In the genomic region with DNA sequence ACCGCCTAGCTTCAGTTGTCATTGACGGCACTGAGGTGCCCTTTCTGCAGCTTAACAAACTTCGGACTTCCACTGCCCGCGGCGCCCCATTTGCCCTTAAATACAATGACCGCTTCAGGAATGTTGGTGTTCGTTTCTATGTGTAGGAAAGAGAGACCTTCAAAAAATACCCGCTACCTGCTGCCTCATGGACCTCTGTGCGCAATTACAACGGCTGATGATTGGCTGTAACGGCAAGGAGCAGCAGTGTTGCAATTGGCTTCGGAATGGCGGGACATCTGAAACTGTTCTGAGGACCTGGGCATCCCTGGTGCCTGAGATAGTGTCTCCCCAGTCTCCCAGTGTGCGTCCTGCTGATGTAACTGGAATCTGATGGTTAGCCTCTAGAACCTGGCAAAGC, we compare ENCODE assay signal across 7 mouse cellular contexts. TPM values are rescaled to one million over a fixed set of nuclear protein-coding genes. Genes with fewer than 3 reads are reported as not detected.
DNase-seq lines count a peak whose midpoint lies in the region; ATAC-seq and TF ChIP-seq lines count a peak whose summit lies in the region.

No protein-coding gene starts in this region.

- no peaks in the 10 kb centered on the region for H3K9me3 ChIP-seq in E14TG2a.4 (ENCODE audit: low read length)
- no peaks in the 10 kb centered on the region for H3K9me3 ChIP-seq in forebrain, embryonic 11.5 days (ENCODE audit: control insufficient read depth, low read length)
- H3K9me3 ChIP-seq in hindbrain, embryonic 16.5 days (ENCODE audit: control insufficient read depth, low read length), result no peaks in the 10 kb centered on the region
- no peaks in the 10 kb centered on the region for H3K9me3 ChIP-seq in midbrain, embryonic 10.5 days (replicated peaks)

- intact Hi-C loops in left cerebral cortex, postnatal 4 days (cut with DNase I), result no loop called here

- peak; percentile 21 for ATAC-seq in Patski
- peak; percentile 37; the same call in 1 of the 2 replicates for ATAC-seq in forebrain, embryonic 11.5 days (replicated peaks; ENCODE audit: low FRiP score)
- ATAC-seq in hindbrain, embryonic 16.5 days, result peak; percentile 87

- peak overlapping the region; percentile 96 for H3K4me2 ChIP-seq in forebrain, embryonic 11.5 days (ENCODE audit: low read depth, low read length, severe bottlenecking)
- peak overlapping the region; percentile 87 for H3K4me2 ChIP-seq in hindbrain, embryonic 16.5 days (ENCODE audit: low read length)

- H3K9ac ChIP-seq in forebrain, embryonic 11.5 days (ENCODE audit: low read length), result peak overlapping the region; percentile 32; the same call in 1 of the 2 replicates
- peak overlapping the region; percentile 89 for H3K9ac ChIP-seq in hindbrain, embryonic 16.5 days (ENCODE audit: low read depth, low read length)

- CTCF ChIA-PET in Patski (lab: Charles Lee), result no interaction called here

- POLR2A ChIA-PET in Patski (lab: Charles Lee), result interaction anchor here (1.0 kb wide), 1 partner anchor 26 kb away, joined by 3 read pairs; the partner anchor contains the start of gene Zfp689

- H3K4me1 ChIP-seq in E14TG2a.4 (replicated peaks; ENCODE audit: low read depth, low read length), result peaks cover 57% of the 10 kb centered on the region
- 0 out of 2 replicates have a peak, but pooled peaks cover 5% of the 10 kb centered on the region for H3K4me1 ChIP-seq in forebrain, embryonic 11.5 days (replicated peaks; ENCODE audit: control insufficient read depth, insufficient read depth, low read length)
- peaks cover 11% of the 10 kb centered on the region for H3K4me1 ChIP-seq in hindbrain, embryonic 16.5 days (ENCODE audit: control insufficient read depth, insufficient read depth, low read depth, low read length)
- peaks cover 22% of the 10 kb centered on the region for H3K4me1 ChIP-seq in midbrain, embryonic 10.5 days

- H3K36me3 ChIP-seq in E14TG2a.4 (ENCODE audit: insufficient read depth, low read length), result peaks cover 33% of the 10 kb centered on the region
- H3K36me3 ChIP-seq in forebrain, embryonic 11.5 days (ENCODE audit: control insufficient read depth, insufficient read depth, low read length), result no peaks in the 10 kb centered on the region; the same call in 1 of the 2 replicates
- no peaks in the 10 kb centered on the region for H3K36me3 ChIP-seq in hindbrain, embryonic 16.5 days (ENCODE audit: control insufficient read depth, insufficient read depth, low read length)
- H3K36me3 ChIP-seq in midbrain, embryonic 10.5 days, result peaks cover 25% of the 10 kb centered on the region

- peaks cover 14% of the 10 kb centered on the region for H3K27me3 ChIP-seq in E14TG2a.4 (ENCODE audit: insufficient read depth, low read length)
- no peaks in the 10 kb centered on the region for H3K27me3 ChIP-seq in Patski
- H3K27me3 ChIP-seq in forebrain, embryonic 11.5 days (ENCODE audit: control insufficient read depth, insufficient read depth, low read length), result peaks cover 7% of the 10 kb centered on the region
- peaks cover 4% of the 10 kb centered on the region for H3K27me3 ChIP-seq in hindbrain, embryonic 16.5 days (replicated peaks; ENCODE audit: control insufficient read depth, insufficient read depth, low read length)
- H3K27me3 ChIP-seq in midbrain, embryonic 10.5 days (ENCODE audit: low read depth, poor library complexity, severe bottlenecking), result peaks cover 18% of the 10 kb centered on the region

- under 1% methylated on average over 15 of the region's 15 CpGs for WGBS in forebrain, embryonic 11.5 days
- WGBS in hindbrain, embryonic 16.5 days, result 2% methylated on average over 15 of the region's 15 CpGs
- WGBS in midbrain, embryonic 10.5 days, result 2% methylated on average over 15 of the region's 15 CpGs

- no peak for DNase-seq in Patski (ENCODE audit: low read depth, low spot score)
- peak; percentile 52 for DNase-seq in forebrain, embryonic 11.5 days (ENCODE audit: low spot score)
- DNase-seq in left cerebral cortex, postnatal 4 days, result peak; percentile 14
- no peak for DNase-seq in midbrain, embryonic 10.5 days (ENCODE audit: low spot score)
- no peak for DNase-seq in adipocyte (ENCODE audit: low spot score)

- H3K27ac ChIP-seq in forebrain, embryonic 11.5 days (ENCODE audit: low read depth, low read length), result no peak overlapping the region
- H3K27ac ChIP-seq in hindbrain, embryonic 16.5 days (ENCODE audit: low read depth, low read length), result peak overlapping the region; percentile 87
- H3K27ac ChIP-seq in midbrain, embryonic 10.5 days (replicated peaks), result peak overlapping the region; percentile 93; the same call in 1 of the 2 replicates

- TF ChIP-seq CTCF in E14TG2a.4 (conservative IDR thresholded peaks at IDR 0.05; ENCODE audit: low read length) (no peak), Patski (IDR thresholded peaks at IDR 0.05) (no peak)

- peak overlapping the region; percentile 94 for H3K4me3 ChIP-seq in E14TG2a.4 (replicated peaks; ENCODE audit: low read length)
- H3K4me3 ChIP-seq in forebrain, embryonic 11.5 days (ENCODE audit: low read depth, low read length), result peak overlapping the region; percentile 83
- H3K4me3 ChIP-seq in hindbrain, embryonic 16.5 days (ENCODE audit: low read length), result peak overlapping the region; percentile 82
- peak overlapping the region; percentile 93 for H3K4me3 ChIP-seq in midbrain, embryonic 10.5 days

- in situ Hi-C loops in Patski (cut with MboI; ENCODE audit: low pct_unique_long_range_greater_than_20kb), result no loop called here

RNA-seq across cellular contexts. Expression of gene Zfp688, which starts 0.4 kb away (rescaled TPM):
- polyA plus RNA-seq in Patski (2021), result 20.6 TPM
- 35.4 and 35.7 TPM in 2 replicates for polyA plus RNA-seq in forebrain, embryonic 11.5 days (2014; fragmentation: Nextera tagmentation; extraction: Ambion mirVana)
- polyA plus RNA-seq in hindbrain, embryonic 16.5 days (2015; fragmentation: Nextera tagmentation; extraction: Ambion mirVana), result 27.4 and 29.1 TPM in 2 replicates
- total RNA-seq in left cerebral cortex, postnatal 4 days (2021), result 10 to 100 TPM; 11.3 to 12.6 TPM
- polyA plus RNA-seq in midbrain, embryonic 10.5 days (2016; fragmentation: Nextera tagmentation; extraction: Ambion mirVana), result 34.4 and 35.2 TPM in 2 replicates

RNA-seq across cellular contexts. Expression of gene Zfp764, which starts 15.6 kb away (rescaled TPM):
- 2.9 TPM for polyA plus RNA-seq in Patski (2021)
- polyA plus RNA-seq in forebrain, embryonic 11.5 days (2014; fragmentation: Nextera tagmentation; extraction: Ambion mirVana), result 7.2 and 7.4 TPM in 2 replicates
- 4.0 and 4.1 TPM in 2 replicates for polyA plus RNA-seq in hindbrain, embryonic 16.5 days (2015; fragmentation: Nextera tagmentation; extraction: Ambion mirVana)
- total RNA-seq in left cerebral cortex, postnatal 4 days (2021), result 1 to 10 TPM; 4.3 to 4.4 TPM
- 6.9 and 8.0 TPM in 2 replicates for polyA plus RNA-seq in midbrain, embryonic 10.5 days (2016; fragmentation: Nextera tagmentation; extraction: Ambion mirVana)

RNA-seq across cellular contexts. Expression of gene Zfp689, which starts 26.7 kb away (rescaled TPM):
- polyA plus RNA-seq in Patski (2021), result 5.9 TPM
- polyA plus RNA-seq in forebrain, embryonic 11.5 days (2014; fragmentation: Nextera tagmentation; extraction: Ambion mirVana), result 15.7 and 16.5 TPM in 2 replicates
- polyA plus RNA-seq in hindbrain, embryonic 16.5 days (2015; fragmentation: Nextera tagmentation; extraction: Ambion mirVana), result 13.2 and 15.9 TPM in 2 replicates
- total RNA-seq in left cerebral cortex, postnatal 4 days (2021), result 1 to 10 TPM; 9.5 to 9.7 TPM
- polyA plus RNA-seq in midbrain, embryonic 10.5 days (2016; fragmentation: Nextera tagmentation; extraction: Ambion mirVana), result 13.9 and 16.4 TPM in 2 replicates

RNA-seq across cellular contexts. Expression of gene E430018J23Rik, which starts 28.8 kb away (rescaled TPM):
- 10.0 TPM for polyA plus RNA-seq in Patski (2021)
- polyA plus RNA-seq in forebrain, embryonic 11.5 days (2014; fragmentation: Nextera tagmentation; extraction: Ambion mirVana), result 5.9 and 6.8 TPM in 2 replicates
- polyA plus RNA-seq in hindbrain, embryonic 16.5 days (2015; fragmentation: Nextera tagmentation; extraction: Ambion mirVana), result 4.6 and 5.4 TPM in 2 replicates
- 1 to 10 TPM; 4.6 to 7.6 TPM for total RNA-seq in left cerebral cortex, postnatal 4 days (2021)
- 5.4 and 6.3 TPM in 2 replicates for polyA plus RNA-seq in midbrain, embryonic 10.5 days (2016; fragmentation: Nextera tagmentation; extraction: Ambion mirVana)

RNA-seq across cellular contexts. Expression of gene 9130019O22Rik, which starts 35.3 kb away (rescaled TPM):
- polyA plus RNA-seq in Patski (2021), result 4.9 TPM
- 5.0 and 5.3 TPM in 2 replicates for polyA plus RNA-seq in forebrain, embryonic 11.5 days (2014; fragmentation: Nextera tagmentation; extraction: Ambion mirVana)
- polyA plus RNA-seq in hindbrain, embryonic 16.5 days (2015; fragmentation: Nextera tagmentation; extraction: Ambion mirVana), result 3.9 and 4.5 TPM in 2 replicates
- total RNA-seq in left cerebral cortex, postnatal 4 days (2021), result 1 to 10 TPM; 2.8 to 3.0 TPM
- 5.8 and 6.4 TPM in 2 replicates for polyA plus RNA-seq in midbrain, embryonic 10.5 days (2016; fragmentation: Nextera tagmentation; extraction: Ambion mirVana)

Comparison
In these comparisons a context has a peak if more than half of its experiments do, and no peak if none do; other contexts are left out.
1. ATAC-seq: peak in every context shown above with its lines; median percentile 87 in hindbrain, embryonic 16.5 days; 37 in forebrain, embryonic 11.5 days; 21 in Patski.
2. DNase-seq: peak in forebrain, embryonic 11.5 days (single experiment) and left cerebral cortex, postnatal 4 days (single experiment); none in Patski (single experiment), midbrain, embryonic 10.5 days (single experiment) and adipocyte (single experiment).
3. Peak in every context shown above with its lines, with median percentiles within 50 percentile points of each other: H3K4me3 ChIP-seq.